Mouse (Mus musculus) erythroblast, adult 5-6 weeks (primary cell): ENCODE measurements around the gene Pla1a. TPM values are rescaled to one million over a fixed set of nuclear protein-coding genes. Genes with fewer than 3 reads are reported as not detected.

ENCODE experiments used
- ATAC-seq: replicated peaks from 2 replicates; pipeline ENCODE4 v1.8.0; 2016; ENCODE audit warnings: moderate number of reproducible peaks, mild to moderate bottlenecking, moderate TSS enrichment, inconsistent platforms; ENCODE audit not compliant: poor library complexity, low FRiP score, severe bottlenecking
- total RNA-seq, 2 experiments: library from RNA; stranded (forward) in 1 of 2; stranded (reverse) in 1 of 2; fragments of 150-400 nt in 1 of 2; fragments of 200-764, 138-1000 nt in 1 of 2; gene quantifications; 2 replicates each; pipeline versions ENCODE4 v1.2.3 to v1.2.4; 2015 to 2017; ENCODE audit warnings: low replicate concordance in 2 of 2

Pla1a gene
- total RNA-seq, 2 experiments from 2014 or later, result 3.7 TPM; not detected in 1

- no peak for ATAC-seq
Measured at GRCm38 (mm10) chr16:38441611-38442010, 8.7 kb upstream of the Pla1a start.

- no peak for ATAC-seq
Measured at GRCm38 (mm10) chr16:38440403-38440802, 7.5 kb upstream of the Pla1a start.

GRCm38 (mm10) chr16:38439190-38439589, 6.2 kb upstream of the Pla1a start:
- no peak for ATAC-seq

- no peak for ATAC-seq
Measured at GRCm38 (mm10) chr16:38434295-38434795, 1.4 kb upstream of the Pla1a start.

- no peak for ATAC-seq
Measured at GRCm38 (mm10) chr16:38433514-38433913, 569 bp upstream of the Pla1a start.

GRCm38 (mm10) chr16:38431446-38432185, 1.3 kb downstream of the Pla1a start:
- no peak for ATAC-seq

GRCm38 (mm10) chr16:38425799-38426198, 7.1 kb downstream of the Pla1a start:
- no peak for ATAC-seq

GRCm38 (mm10) chr16:38425374-38425773, 7.6 kb downstream of the Pla1a start:
- no peak for ATAC-seq

GRCm38 (mm10) chr16:38414953-38415352, 18.0 kb downstream of the Pla1a start:
- no peak for ATAC-seq

GRCm38 (mm10) chr16:38408416-38408815, 24.5 kb downstream of the Pla1a start:
- no peak for ATAC-seq

GRCm38 (mm10) chr16:38407584-38407983, 25.4 kb downstream of the Pla1a start:
- ATAC-seq, result no peak

- ATAC-seq, result no peak
Measured at GRCm38 (mm10) chr16:38406708-38407107, 26.2 kb downstream of the Pla1a start.

GRCm38 (mm10) chr16:38406293-38406692, 26.7 kb downstream of the Pla1a start:
- ATAC-seq, result no peak

GRCm38 (mm10) chr16:38403639-38404038, 29.3 kb downstream of the Pla1a start:
- ATAC-seq, result no peak

- ATAC-seq, result no peak
Measured at GRCm38 (mm10) chr16:38401468-38401867, 31.5 kb downstream of the Pla1a start.

GRCm38 (mm10) chr16:38400311-38400960, 32.5 kb downstream of the Pla1a start:
- ATAC-seq, result no peak

- ATAC-seq, result no peak
Measured at GRCm38 (mm10) chr16:38399531-38400231, 33.3 kb downstream of the Pla1a start.

GRCm38 (mm10) chr16:38399076-38399475, 33.9 kb downstream of the Pla1a start:
- ATAC-seq, result no peak

- no peak for ATAC-seq
Measured at GRCm38 (mm10) chr16:38398266-38398665, 34.7 kb downstream of the Pla1a start.

GRCm38 (mm10) chr16:38396155-38396554, 36.8 kb downstream of the Pla1a start:
- ATAC-seq, result no peak
